Mouse (Mus musculus): ENCODE measurements at regions not wholly inside any gene's neighbourhood (a gene's known extent, or its start where the extent isn't known, plus 50 kb on each side); places are given as distances from the start of the nearest gene placed in this dataset.

- peak; percentile 8 to 41 for DNase-seq
Observed at GRCm38 (mm10) chr6:44408331-44409195, 650.6 kb upstream of the Cntnap2 start.
